Mouse (Mus musculus): ENCODE data around the gene Tmem186. TPM values are rescaled to one million over a fixed set of nuclear protein-coding genes. Genes with fewer than 3 reads are reported as not detected.

Gene Tmem186
- polyA plus RNA-seq, 1 experiment, result 7.1 TPM

DNA sequence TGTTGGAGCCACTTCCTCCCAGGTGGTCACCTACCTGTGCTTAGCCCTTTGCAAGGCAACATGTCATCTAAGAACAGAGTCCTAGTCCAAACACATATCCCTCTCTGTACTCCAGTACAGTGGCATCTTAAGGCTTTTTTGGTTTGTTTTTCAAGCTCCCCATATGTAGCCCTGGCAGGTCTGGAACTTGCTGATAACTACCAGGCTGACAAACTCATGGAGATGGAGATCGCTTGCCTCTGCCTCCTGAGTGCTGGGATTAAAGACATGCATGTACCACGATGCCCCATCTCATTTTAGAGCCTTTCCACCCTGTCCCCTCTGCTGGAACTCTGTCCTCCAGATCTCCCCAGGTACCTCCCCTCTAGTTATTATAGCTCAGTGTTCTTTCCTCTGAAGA lies 38.7 kb upstream of the Tmem186 start:
- H3K4me3 ChIP-seq (ENCODE audit: insufficient read depth, low read length), result no peak overlapping the region
- H3K4me1 ChIP-seq (ENCODE audit: control insufficient read depth, insufficient read depth, low read length), result peaks cover 2% of the 10 kb centered on the region; the same call in 1 of the 2 replicates
- H3K27ac ChIP-seq (ENCODE audit: insufficient read depth, low read depth, low read length), result no peak overlapping the region
- TF ChIP-seq POLR2A (IDR thresholded peaks at IDR 0.05; ENCODE audit: borderline replicate concordance, low read depth, low read length) (no peak), CTCF (IDR thresholded peaks at IDR 0.05; ENCODE audit: low read depth, low read length) (no peak)

DNA sequence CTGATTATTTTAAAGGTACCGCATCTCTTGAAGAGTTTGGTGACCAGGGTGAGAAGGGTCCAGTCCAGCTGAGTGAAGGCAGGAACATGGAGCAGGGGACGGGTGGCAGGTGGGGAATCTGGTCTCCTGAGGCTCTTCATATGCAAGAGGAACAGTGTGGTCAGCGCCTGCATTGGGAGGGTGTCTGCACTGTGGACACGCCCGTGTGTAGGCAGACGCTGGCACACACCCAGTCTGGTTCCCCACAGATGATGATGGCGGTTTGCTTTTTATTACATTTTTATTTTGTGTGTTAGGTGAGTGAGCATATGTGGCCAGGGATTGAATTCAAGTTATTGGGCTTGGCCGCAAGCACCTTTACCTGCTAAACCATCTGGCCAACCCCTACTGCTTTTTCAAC lies 38.0 kb upstream of the Tmem186 start:
- Histone ChIP-seq H3K27ac (ENCODE audit: insufficient read depth, low read depth, low read length) (no peak overlapping the region), H3K4me1 (ENCODE audit: control insufficient read depth, insufficient read depth, low read length) (peaks cover 6% of the 10 kb centered on the region), H3K4me3 (ENCODE audit: insufficient read depth, low read length) (no peak overlapping the region)
- TF ChIP-seq CTCF (IDR thresholded peaks at IDR 0.05; ENCODE audit: low read depth, low read length), result no peak
- TF ChIP-seq POLR2A (IDR thresholded peaks at IDR 0.05; ENCODE audit: borderline replicate concordance, low read depth, low read length), result no peak

DNA sequence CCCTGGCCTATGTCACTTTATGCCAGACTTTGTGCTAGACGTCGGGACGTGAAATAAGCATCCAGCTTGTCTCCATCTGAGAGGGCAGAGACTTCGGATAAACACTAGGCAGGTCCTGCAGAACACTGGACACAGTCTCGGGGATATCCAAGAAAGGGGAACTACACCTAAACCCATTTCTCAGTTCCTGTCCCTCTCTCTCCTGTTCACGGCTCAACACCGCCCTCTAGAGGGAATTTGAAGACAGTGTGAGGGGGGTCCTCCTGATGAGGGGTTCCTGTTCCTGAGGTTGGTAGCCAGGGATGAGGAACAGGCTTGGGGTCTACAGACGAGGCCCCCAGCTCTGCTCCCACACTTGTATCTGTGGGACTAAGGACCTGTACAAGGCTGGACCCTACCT lies 36.7 kb upstream of the Tmem186 start:
- Histone ChIP-seq H3K4me1 (ENCODE audit: control insufficient read depth, insufficient read depth, low read length) (peaks cover 15% of the 10 kb centered on the region), H3K27ac (ENCODE audit: insufficient read depth, low read depth, low read length) (no peak overlapping the region), H3K4me3 (ENCODE audit: insufficient read depth, low read length) (no peak overlapping the region)
- TF ChIP-seq CTCF (IDR thresholded peaks at IDR 0.05; ENCODE audit: low read depth, low read length) (peak; percentile 93), POLR2A (IDR thresholded peaks at IDR 0.05; ENCODE audit: borderline replicate concordance, low read depth, low read length) (no peak)

DNA sequence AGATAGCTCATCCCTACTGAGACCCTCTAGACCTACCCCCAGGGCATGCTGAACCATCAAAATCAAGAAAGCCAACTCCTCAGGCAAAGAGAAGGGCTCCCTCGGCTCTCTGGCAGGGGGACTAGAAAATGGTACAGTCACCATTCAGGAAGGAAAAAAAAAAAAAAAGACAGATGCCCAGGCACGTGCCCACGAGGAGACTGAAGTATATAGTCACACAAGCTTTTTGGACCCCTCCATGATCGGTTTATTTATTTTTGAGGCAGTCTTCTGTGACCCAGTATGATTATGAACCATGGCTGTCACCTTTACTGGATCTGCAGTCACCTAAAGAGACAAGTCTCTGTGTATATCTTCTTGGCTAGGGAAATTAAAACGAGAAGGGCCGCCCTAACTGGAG lies 35.8 kb upstream of the Tmem186 start:
- TF ChIP-seq POLR2A (IDR thresholded peaks at IDR 0.05; ENCODE audit: borderline replicate concordance, low read depth, low read length) (no peak), CTCF (IDR thresholded peaks at IDR 0.05; ENCODE audit: low read depth, low read length) (no peak)
- no peak overlapping the region for H3K4me3 ChIP-seq (ENCODE audit: insufficient read depth, low read length)
- H3K27ac ChIP-seq (ENCODE audit: insufficient read depth, low read depth, low read length), result no peak overlapping the region
- H3K4me1 ChIP-seq (ENCODE audit: control insufficient read depth, insufficient read depth, low read length), result peaks cover 15% of the 10 kb centered on the region

DNA sequence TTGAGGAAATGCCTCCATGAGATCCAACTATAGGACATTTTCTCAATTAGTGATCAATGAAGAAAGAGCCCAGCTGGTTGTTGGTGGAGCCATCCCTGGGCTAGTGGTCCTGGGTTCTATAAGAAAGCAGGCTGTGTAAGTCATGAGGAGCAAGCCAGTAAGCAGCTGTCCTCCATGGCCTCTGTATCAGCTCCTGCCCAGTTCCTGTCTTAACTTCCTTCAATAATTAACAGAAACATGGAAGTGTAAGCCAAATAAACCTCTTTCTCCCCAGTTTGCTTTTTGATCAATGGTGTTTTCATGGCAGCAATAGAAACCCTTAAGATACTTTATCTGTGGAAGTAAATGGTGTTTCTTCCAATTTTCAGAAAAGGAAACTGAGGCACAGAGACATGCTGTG lies 35.3 kb upstream of the Tmem186 start:
- H3K4me3 ChIP-seq (ENCODE audit: insufficient read depth, low read length), result no peak overlapping the region
- TF ChIP-seq CTCF (IDR thresholded peaks at IDR 0.05; ENCODE audit: low read depth, low read length) (no peak), POLR2A (IDR thresholded peaks at IDR 0.05; ENCODE audit: borderline replicate concordance, low read depth, low read length) (no peak)
- H3K4me1 ChIP-seq (ENCODE audit: control insufficient read depth, insufficient read depth, low read length), result peaks cover 19% of the 10 kb centered on the region
- no peak overlapping the region for H3K27ac ChIP-seq (ENCODE audit: insufficient read depth, low read depth, low read length)

DNA sequence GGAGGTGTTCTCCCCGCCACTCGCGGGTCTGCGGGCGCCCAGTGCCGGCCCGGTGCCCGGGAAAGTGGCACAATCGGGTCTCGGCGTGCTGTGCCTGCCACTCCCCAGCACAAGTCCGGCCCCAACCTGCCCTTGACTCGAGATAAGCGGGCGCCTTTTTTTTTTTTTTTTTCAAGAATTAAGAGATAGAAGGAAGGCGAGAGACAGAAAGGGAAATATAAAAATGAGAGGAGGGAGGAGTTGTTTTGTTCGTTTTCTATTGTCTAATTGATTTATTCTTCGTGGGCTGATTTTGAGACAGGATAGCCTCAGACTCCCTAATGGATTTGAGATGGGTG lies 34.8 kb upstream of the Tmem186 start:
- Histone ChIP-seq H3K27ac (ENCODE audit: insufficient read depth, low read depth, low read length) (no peak overlapping the region), H3K4me1 (ENCODE audit: control insufficient read depth, insufficient read depth, low read length) (peaks cover 24% of the 10 kb centered on the region), H3K4me3 (ENCODE audit: insufficient read depth, low read length) (peak overlapping the region; percentile 65)
- TF ChIP-seq POLR2A (IDR thresholded peaks at IDR 0.05; ENCODE audit: borderline replicate concordance, low read depth, low read length), result no peak
- no peak for TF ChIP-seq CTCF (IDR thresholded peaks at IDR 0.05; ENCODE audit: low read depth, low read length)

DNA sequence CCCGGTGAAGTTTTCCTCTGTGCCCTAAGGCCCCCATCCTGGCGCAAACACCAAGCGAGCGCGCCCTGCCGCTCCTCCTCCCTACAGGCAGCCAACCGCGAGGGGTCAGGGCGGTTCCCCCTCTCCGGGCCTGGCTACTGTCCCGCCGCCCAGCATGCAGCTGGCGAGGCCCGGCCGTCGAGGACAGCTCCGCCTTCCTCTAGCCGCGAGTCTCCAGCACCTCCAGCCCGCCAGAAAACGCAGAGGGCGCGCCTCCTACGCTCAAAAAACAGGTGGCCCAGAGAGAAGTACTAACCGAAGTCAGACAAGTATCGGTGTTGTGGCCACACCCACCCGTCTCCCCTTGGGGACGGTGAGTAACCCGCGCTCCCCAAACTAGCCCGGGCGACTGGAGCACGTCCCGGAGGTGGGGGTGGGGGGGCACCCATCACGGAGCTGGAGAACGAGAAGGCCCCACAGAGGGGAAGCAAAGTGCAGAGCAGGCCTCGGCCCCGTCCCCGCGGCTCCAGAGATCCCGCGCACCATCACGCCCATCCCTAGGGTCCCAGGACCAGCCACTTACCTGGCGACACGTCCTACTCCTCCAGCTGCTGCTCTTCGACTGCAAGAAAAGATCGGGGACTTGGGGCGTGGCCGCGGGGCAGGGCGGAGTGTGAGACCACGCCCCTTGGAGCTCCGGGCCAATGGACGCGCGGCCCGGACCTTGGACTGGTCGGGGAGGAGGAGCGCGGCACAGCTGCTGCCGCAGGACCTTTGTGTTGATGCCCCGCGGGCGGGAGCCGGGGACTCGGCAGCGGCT lies 34.2 kb upstream of the Tmem186 start, which contains the start of gene Carhsp1:
Gene Carhsp1, minus strand, starts transcription at position 605 of the 799 bp plus-strand sequence.
- H3K27ac ChIP-seq (ENCODE audit: insufficient read depth, low read depth, low read length), result no peak within 1 kb of the TSS
- H3K4me3 ChIP-seq (ENCODE audit: insufficient read depth, low read length), result peak within 1 kb of the TSS; percentile 65
- no peak for TF ChIP-seq POLR2A (IDR thresholded peaks at IDR 0.05; ENCODE audit: borderline replicate concordance, low read depth, low read length)
- no peak for TF ChIP-seq CTCF (IDR thresholded peaks at IDR 0.05; ENCODE audit: low read depth, low read length)
- H3K4me1 ChIP-seq (ENCODE audit: control insufficient read depth, insufficient read depth, low read length), result peaks cover 29% of the 10 kb centered on the region

DNA sequence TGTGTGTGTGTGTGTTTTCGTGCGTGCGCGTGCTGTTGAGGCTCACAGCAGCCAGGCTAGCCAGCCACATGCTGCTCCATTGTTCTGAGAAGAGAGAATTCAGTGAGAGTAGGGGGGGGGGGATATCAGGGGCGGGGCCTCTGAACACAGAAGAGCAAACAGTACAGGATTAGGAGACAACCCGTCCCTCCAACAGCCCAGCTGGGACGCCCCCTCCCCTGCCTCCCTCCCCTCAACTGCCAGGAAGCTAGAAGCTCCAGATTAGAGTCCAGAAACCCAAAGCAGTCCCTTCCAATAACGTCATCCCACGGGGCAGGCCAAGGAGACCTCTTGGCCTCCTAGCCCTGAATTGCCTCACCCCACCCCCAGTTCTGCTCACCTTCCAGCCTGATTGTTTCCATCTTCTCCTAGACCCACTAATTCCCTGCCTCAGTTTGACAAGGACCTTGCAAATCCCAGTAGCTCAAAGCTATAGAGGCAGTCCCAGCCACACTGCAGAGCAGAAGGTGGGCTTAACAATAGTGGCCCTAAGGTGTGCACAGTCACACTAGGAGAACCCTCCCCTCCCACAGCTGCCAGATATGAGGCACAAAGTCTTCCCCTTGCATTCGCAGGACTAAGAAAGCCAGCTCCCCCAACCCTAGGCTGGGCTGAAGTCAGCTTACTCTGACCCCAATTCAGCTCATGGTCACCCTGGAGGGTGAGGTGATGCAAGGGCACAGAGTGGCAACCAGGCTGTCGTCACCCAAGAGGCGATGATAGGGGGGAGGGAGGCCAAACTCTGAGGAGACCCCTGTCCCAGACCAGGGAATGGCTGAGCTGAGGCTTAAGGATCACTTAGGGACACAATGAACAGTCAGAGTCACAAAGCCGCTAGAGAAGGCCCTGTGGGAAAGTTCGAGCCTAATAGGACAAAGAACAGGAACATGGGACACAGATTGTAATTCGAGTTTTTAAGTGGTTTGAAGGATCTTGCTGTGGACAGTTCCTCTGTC lies 32.8 kb upstream of the Tmem186 start:
- TF ChIP-seq CTCF (IDR thresholded peaks at IDR 0.05; ENCODE audit: low read depth, low read length) (no peak), POLR2A (IDR thresholded peaks at IDR 0.05; ENCODE audit: borderline replicate concordance, low read depth, low read length) (no peak)
- Histone ChIP-seq H3K4me3 (ENCODE audit: insufficient read depth, low read length) (no peak overlapping the region), H3K27ac (ENCODE audit: insufficient read depth, low read depth, low read length) (no peak overlapping the region), H3K4me1 (ENCODE audit: control insufficient read depth, insufficient read depth, low read length) (peaks cover 40% of the 10 kb centered on the region)

DNA sequence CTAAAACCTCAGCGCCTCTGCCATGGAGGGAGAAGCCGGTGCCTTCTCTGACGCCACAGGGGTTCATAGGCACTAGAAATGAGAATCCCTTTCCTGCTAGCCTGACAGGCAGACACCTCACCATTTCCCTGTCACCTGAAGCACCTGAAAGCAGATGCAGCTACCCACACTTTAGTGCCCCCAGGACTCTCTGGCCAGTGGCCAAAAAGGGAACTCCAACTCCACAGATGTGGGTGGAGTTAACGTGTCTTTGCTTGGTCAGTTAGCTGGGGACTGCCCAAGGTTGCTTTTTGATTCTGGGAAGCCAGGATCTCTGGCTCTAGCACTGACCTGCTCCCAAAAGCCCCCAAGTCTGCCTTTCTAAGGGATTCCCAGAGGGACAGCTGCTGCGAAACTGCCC lies 31.9 kb upstream of the Tmem186 start:
- no peak overlapping the region for H3K27ac ChIP-seq (ENCODE audit: insufficient read depth, low read depth, low read length)
- TF ChIP-seq POLR2A (IDR thresholded peaks at IDR 0.05; ENCODE audit: borderline replicate concordance, low read depth, low read length), result no peak
- no peak for TF ChIP-seq CTCF (IDR thresholded peaks at IDR 0.05; ENCODE audit: low read depth, low read length)
- H3K4me3 ChIP-seq (ENCODE audit: insufficient read depth, low read length), result no peak overlapping the region
- peaks cover 40% of the 10 kb centered on the region for H3K4me1 ChIP-seq (ENCODE audit: control insufficient read depth, insufficient read depth, low read length)

DNA sequence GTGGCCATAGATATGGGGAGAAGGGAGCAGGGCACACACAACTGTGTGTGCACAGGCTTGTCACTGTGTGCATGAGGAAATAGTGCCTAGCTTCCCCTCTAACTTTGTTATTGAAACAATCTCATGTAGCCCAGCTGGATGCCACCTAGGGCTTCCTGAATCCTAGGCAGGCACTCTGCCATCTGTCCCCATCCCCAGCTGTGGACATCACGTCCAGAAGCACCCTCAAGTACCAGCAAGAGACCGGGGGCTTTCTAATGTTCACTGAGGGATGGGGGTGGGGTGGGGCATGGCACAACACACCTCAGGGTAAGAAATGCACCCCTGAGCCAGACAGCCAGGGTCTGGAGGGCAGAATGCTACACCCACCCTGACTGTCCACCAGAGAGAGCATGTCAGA lies 30.9 kb upstream of the Tmem186 start:
- peaks cover 40% of the 10 kb centered on the region for H3K4me1 ChIP-seq (ENCODE audit: control insufficient read depth, insufficient read depth, low read length)
- no peak overlapping the region for H3K4me3 ChIP-seq (ENCODE audit: insufficient read depth, low read length)
- TF ChIP-seq POLR2A (IDR thresholded peaks at IDR 0.05; ENCODE audit: borderline replicate concordance, low read depth, low read length), result no peak
- no peak for TF ChIP-seq CTCF (IDR thresholded peaks at IDR 0.05; ENCODE audit: low read depth, low read length)
- no peak overlapping the region for H3K27ac ChIP-seq (ENCODE audit: insufficient read depth, low read depth, low read length)

Measured in bone marrow macrophage, adult 2 months (primary cell).